Mouse (Mus musculus): Measurements from ENCODE around the gene Ankrd13d.

DNA sequence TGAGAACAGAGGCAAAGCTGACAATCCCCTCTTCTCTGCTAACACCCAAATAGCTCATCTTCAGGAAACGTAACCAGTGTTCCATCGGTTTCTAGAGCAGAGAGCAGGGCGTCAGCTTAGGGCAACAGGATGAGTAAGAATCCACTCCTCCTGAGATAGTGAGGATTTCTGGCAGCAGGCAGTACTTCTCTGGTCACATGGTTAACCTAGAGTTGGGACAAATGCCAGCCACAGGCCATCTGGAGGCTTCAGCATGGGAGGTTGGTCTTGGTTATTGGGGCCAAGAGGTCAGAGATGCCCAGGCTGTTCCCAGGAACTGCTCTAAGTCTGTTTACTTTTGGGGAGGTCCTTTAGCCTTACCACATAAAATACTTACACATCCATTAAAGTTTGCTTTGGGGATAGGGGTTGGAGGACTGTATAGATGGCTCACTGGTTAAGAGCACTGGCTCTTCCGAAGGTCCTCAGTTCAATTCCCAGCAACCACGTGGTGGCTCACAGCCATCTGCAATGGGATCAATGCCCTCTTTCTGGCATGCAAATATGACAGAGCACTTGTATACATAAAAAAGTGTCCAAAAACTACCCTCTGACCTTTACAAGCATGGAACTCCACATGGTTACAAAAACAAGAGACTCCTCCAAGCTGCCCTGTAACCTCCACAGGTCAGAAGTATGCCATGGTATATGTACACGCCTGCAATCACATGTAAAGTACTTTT is 32.4 kb upstream of the Ankrd13d start:
- TF ChIP-seq POLR2A (IDR thresholded peaks at IDR 0.05; ENCODE audit: low read depth, low read length) (no peak), CTCF (IDR thresholded peaks at IDR 0.05; ENCODE audit: borderline replicate concordance, insufficient read depth, low read length) (no peak)
